Mouse (Mus musculus) kidney, embryonic 15.5 days (tissue): Measurements from ENCODE around the gene Kcnj10. TPM values are rescaled to one million over a fixed set of nuclear protein-coding genes. Genes with fewer than 3 reads are reported as not detected.

Source experiments
- ATAC-seq: fragments of 200-750 bp; cut with Nextera tagmentation; replicated peaks from 2 replicates; pipeline ENCODE4 v1.8.0; 2017; ENCODE audit warnings: moderate TSS enrichment; ENCODE audit not compliant: low FRiP score
- H3K27ac ChIP-seq: fragments of 300-500 bp; sonication (generic); 2 replicates; pipeline ENCODE4 v1.5.1; 2015; ENCODE audit warnings: mild to moderate bottlenecking, inconsistent platforms
- H3K27me3 ChIP-seq: fragments of 300-500 bp; sonication (generic); 2 replicates; pipeline ENCODE4 v1.6.1; 2015; ENCODE audit warnings: inconsistent platforms
- H3K36me3 ChIP-seq: fragments of 300-500 bp; sonication (generic); 2 replicates; pipeline ENCODE4 v1.6.1; 2015; ENCODE audit warnings: inconsistent platforms
- H3K4me1 ChIP-seq: fragments of 300-500 bp; sonication (generic); 2 replicates; pipeline ENCODE4 v1.6.1; 2015; ENCODE audit warnings: inconsistent platforms
- H3K4me2 ChIP-seq: fragments of 300-500 bp; sonication (generic); 2 replicates; pipeline ENCODE4 v1.6.1; 2015; ENCODE audit warnings: moderate library complexity, mild to moderate bottlenecking, inconsistent platforms
- H3K4me3 ChIP-seq: fragments of 300-500 bp; sonication (generic); replicated peaks from 2 replicates; pipeline ENCODE4 v1.5.1; 2015; ENCODE audit warnings: mild to moderate bottlenecking, inconsistent platforms
- H3K9ac ChIP-seq: fragments of 300-500 bp; sonication (generic); 2 replicates; pipeline ENCODE4 v1.6.1; 2015; ENCODE audit warnings: mild to moderate bottlenecking, inconsistent platforms
- H3K9me3 ChIP-seq: fragments of 300-500 bp; sonication (generic); replicated peaks from 2 replicates; pipeline ENCODE4 v1.6.1; 2016; ENCODE audit warnings: inconsistent platforms
- WGBS: fragments of 180-500 bp; shearing (Covaris S2); methylation state at CpG from one replicate; pipeline ENCODE4 v1.1.7; 2015; ENCODE audit warnings: mixed read lengths; 5-methylcytosine and 5-hydroxymethylcytosine counted together
- polyA plus RNA-seq: library from polyadenylated mRNA; unstranded; fragments of >200 nt; fragmentation: Nextera tagmentation; extraction: Ambion mirVana; gene quantifications from 2 replicates; pipeline ENCODE4 v1.2.1, GENCODE M21; 2015

The Kcnj10 gene
- polyA plus RNA-seq, 1 experiment from 2014 or later, result 0.83 TPM

DNA sequence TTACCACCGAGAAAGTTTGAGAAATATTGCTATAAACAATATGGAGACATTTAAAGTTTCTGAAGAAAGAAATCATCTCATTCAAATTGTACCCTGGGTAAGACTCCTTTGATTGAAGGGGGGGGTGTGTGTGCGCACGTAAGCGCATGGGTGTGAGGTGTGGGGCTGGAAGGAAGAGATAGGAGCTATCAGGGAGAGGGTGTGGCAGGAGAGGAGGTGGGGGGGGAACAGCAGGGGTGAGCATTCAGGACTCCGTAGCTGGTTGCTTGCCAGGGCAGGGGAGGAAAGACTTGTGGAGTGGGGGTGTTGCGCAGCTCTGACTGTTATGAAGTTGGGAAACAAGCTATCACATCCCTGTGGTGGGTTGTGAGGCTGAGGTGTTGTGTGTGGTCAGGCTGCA lies 36.6 kb upstream of the Kcnj10 start:
- no peak overlapping the region for H3K9ac ChIP-seq
- H3K9me3 ChIP-seq, result no peaks in the 10 kb centered on the region
- ATAC-seq, result no peak
- no peaks in the 10 kb centered on the region for H3K27me3 ChIP-seq
- H3K27ac ChIP-seq, result no peak overlapping the region
- H3K4me2 ChIP-seq, result no peak overlapping the region
- H3K4me1 ChIP-seq, result peaks cover 39% of the 10 kb centered on the region
- H3K4me3 ChIP-seq, result no peak overlapping the region
- WGBS, result 77% methylated on average over 6 of the region's 6 CpGs
- H3K36me3 ChIP-seq, result no peaks in the 10 kb centered on the region

DNA sequence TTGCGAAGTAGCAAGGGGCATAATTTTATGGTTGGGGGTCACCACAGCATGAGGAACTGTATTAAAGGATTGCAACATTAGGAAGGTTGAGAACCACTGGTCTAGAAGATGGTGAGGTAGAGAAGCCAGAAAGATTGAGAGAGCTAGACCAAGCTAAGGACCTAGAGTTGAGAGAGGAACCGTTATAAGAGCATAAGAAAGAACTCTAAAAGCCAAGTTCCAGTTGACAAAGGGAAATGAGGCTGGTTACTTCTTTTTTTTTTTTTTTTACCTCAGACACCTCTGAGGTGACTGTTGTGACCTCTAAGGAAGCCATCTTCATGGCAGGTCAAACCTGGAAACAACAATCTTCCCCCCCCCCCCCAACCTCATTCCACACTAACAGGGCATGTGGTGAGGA lies 35.9 kb upstream of the Kcnj10 start:
- Histone ChIP-seq H3K4me3 (no peak overlapping the region), H3K9me3 (no peaks in the 10 kb centered on the region), H3K4me2 (no peak overlapping the region), H3K36me3 (no peaks in the 10 kb centered on the region), H3K27me3 (no peaks in the 10 kb centered on the region), H3K9ac (no peak overlapping the region), H3K27ac (no peak overlapping the region), H3K4me1 (peaks cover 45% of the 10 kb centered on the region)
- no peak for ATAC-seq
- WGBS, result 87% methylated on average over 2 of the region's 2 CpGs

GRCm38 (mm10) chr1:172305635-172306034 lies 35.4 kb upstream of the Kcnj10 start:
- Histone ChIP-seq H3K9ac (no peak overlapping the region), H3K27ac (no peak overlapping the region), H3K4me1 (peaks cover 48% of the 10 kb centered on the region), H3K4me3 (no peak overlapping the region), H3K9me3 (no peaks in the 10 kb centered on the region), H3K4me2 (no peak overlapping the region), H3K27me3 (no peaks in the 10 kb centered on the region), H3K36me3 (no peaks in the 10 kb centered on the region)
- WGBS, result 81% methylated on average over 3 of the region's 3 CpGs
- no peak for ATAC-seq

DNA sequence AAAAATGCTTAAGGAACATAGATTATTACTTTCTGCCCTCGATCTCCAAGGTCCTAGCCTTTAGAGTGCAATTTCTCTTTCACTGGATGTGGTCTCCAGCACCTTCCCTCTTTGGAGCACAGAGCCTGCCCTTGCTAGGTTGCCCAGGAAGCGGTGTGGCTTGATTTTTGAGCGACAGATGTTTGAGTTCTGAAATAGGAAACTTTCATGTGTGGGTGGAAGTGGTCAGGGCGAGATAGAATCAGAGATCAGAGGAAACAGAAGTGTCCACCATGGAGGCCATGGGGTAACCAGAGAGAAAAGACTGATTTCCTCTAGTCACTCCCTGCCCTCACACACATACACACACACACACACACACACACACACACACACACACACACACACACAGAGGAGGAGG lies 34.8 kb upstream of the Kcnj10 start:
- H3K9ac ChIP-seq, result no peak overlapping the region
- WGBS, result 49% methylated on average over 4 of the region's 4 CpGs
- H3K4me2 ChIP-seq, result no peak overlapping the region
- H3K4me1 ChIP-seq, result peaks cover 53% of the 10 kb centered on the region
- no peaks in the 10 kb centered on the region for H3K9me3 ChIP-seq
- H3K27ac ChIP-seq, result no peak overlapping the region
- H3K27me3 ChIP-seq, result no peaks in the 10 kb centered on the region
- no peaks in the 10 kb centered on the region for H3K36me3 ChIP-seq
- ATAC-seq, result no peak
- no peak overlapping the region for H3K4me3 ChIP-seq

DNA sequence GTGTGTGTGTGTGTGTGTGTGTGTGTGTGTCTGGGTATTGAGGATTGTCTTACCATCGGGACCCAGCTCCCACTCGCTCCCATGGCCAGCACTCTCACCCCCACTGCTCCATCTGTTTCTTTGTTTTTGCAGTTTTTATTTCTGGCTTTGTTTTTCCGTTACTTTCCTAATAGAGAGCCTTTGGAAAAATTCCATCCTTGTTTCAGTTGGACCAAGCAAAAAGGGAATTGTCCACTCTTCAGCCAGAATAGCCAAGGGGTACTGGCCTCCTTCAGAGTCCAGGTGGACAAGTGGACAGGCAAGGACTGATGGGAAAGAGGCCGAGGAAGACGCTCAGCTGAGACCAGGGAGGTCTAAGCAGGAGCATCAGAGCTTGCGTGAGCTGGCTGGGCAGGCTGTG lies 34.1 kb upstream of the Kcnj10 start:
- Histone ChIP-seq H3K36me3 (no peaks in the 10 kb centered on the region), H3K9me3 (no peaks in the 10 kb centered on the region), H3K27me3 (no peaks in the 10 kb centered on the region), H3K27ac (no peak overlapping the region), H3K4me1 (peaks cover 54% of the 10 kb centered on the region), H3K4me2 (no peak overlapping the region), H3K9ac (no peak overlapping the region), H3K4me3 (no peak overlapping the region)
- WGBS, result 51% methylated on average over 6 of the region's 6 CpGs
- ATAC-seq, result no peak

DNA sequence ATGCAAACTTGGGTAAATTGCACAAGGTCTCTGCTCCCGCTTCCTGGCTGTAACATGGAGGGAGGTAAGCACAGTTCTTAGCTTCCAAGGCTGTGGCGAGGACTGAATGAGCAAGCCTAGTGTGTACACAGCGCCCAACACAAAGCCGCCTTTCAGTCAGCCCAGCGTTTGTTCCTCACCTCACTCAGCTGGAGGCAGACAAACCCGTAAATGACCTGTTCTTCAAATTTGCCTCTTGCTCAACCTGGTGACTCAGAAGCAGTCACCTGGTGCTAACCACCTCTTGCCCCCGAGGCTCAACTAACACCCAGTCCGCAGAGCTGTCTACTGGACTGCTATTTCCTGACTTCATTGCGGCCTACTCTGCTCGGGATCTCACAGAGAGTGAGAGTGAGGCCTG lies 33.1 kb upstream of the Kcnj10 start:
- H3K27me3 ChIP-seq, result no peaks in the 10 kb centered on the region
- H3K9me3 ChIP-seq, result no peaks in the 10 kb centered on the region
- no peak overlapping the region for H3K4me2 ChIP-seq
- no peak overlapping the region for H3K4me3 ChIP-seq
- peaks cover 52% of the 10 kb centered on the region for H3K4me1 ChIP-seq
- H3K27ac ChIP-seq, result peak overlapping the region; percentile 15; the same call in 1 of the 2 replicates
- ATAC-seq, result no peak
- H3K36me3 ChIP-seq, result no peaks in the 10 kb centered on the region
- 64% methylated on average over 10 of the region's 10 CpGs for WGBS
- no peak overlapping the region for H3K9ac ChIP-seq

GRCm38 (mm10) chr1:172308409-172308808 lies 32.6 kb upstream of the Kcnj10 start:
- whole genome bisulfite sequencing, result 100% methylated on average over 1 of the region's 1 CpGs
- H3K9me3 ChIP-seq, result no peaks in the 10 kb centered on the region
- no peak overlapping the region for H3K4me2 ChIP-seq
- no peak overlapping the region for H3K4me3 ChIP-seq
- H3K27me3 ChIP-seq, result no peaks in the 10 kb centered on the region
- H3K36me3 ChIP-seq, result no peaks in the 10 kb centered on the region
- H3K27ac ChIP-seq, result no peak overlapping the region
- H3K9ac ChIP-seq, result no peak overlapping the region
- peaks cover 52% of the 10 kb centered on the region for H3K4me1 ChIP-seq
- no peak for ATAC-seq

GRCm38 (mm10) chr1:172309699-172310398 lies 31.2 kb upstream of the Kcnj10 start:
- peak overlapping the region; percentile 51 for H3K9ac ChIP-seq
- H3K36me3 ChIP-seq, result no peaks in the 10 kb centered on the region
- H3K27me3 ChIP-seq, result no peaks in the 10 kb centered on the region
- peak; percentile 75 for ATAC-seq
- no peaks in the 10 kb centered on the region for H3K9me3 ChIP-seq
- H3K4me1 ChIP-seq, result peaks cover 55% of the 10 kb centered on the region
- peak overlapping the region; percentile 80 for H3K4me2 ChIP-seq
- H3K27ac ChIP-seq, result peak overlapping the region; percentile 93
- H3K4me3 ChIP-seq, result peak overlapping the region; percentile 39
- WGBS, result 1% methylated on average over 14 of the region's 14 CpGs

DNA sequence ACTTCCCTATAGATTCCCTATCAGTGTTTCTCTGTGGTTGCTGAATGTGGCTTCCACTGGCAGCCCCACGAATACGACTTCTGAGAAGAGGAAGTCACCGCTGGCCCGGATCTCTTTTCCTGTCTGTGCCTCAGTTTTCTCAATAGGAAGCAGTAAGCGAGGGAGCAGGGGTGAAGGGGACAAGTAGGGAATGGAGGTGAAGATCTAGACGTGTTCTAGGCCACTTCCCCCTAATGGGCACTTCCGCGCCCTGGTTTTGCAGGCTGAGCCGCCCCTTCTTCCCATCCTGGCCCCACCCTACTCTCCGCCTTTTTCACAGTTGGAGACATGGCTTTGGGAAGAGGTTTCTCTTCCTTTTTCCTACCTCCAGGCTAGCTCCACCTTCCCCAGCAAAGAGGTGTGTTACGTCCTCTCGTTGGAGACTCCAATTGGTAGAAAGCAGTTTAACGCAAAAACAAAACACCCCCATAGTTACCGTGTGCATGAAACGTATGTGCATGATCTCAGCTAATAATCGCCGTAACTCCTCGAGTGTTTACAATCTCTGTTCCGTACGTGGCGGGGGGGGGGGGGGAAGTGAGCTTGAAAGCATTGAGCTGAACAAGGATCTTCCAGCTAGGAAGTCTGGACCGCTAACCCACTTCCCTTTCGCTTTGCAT lies 29.6 kb upstream of the Kcnj10 start:
- peak overlapping the region; percentile 96 for H3K4me2 ChIP-seq
- no peaks in the 10 kb centered on the region for H3K27me3 ChIP-seq
- H3K9ac ChIP-seq, result peak overlapping the region; percentile 68
- 0 out of 2 replicates have a peak, but pooled peaks cover under 1% of the 10 kb centered on the region for H3K36me3 ChIP-seq
- H3K4me1 ChIP-seq, result peaks cover 52% of the 10 kb centered on the region
- H3K27ac ChIP-seq, result peak overlapping the region; percentile 93
- peak overlapping the region; percentile 68 for H3K4me3 ChIP-seq
- WGBS, result 2% methylated on average over 23 of the region's 23 CpGs
- no peaks in the 10 kb centered on the region for H3K9me3 ChIP-seq
- ATAC-seq, result peak; percentile 23

GRCm38 (mm10) chr1:172311921-172312767 lies 28.9 kb upstream of the Kcnj10 start:
- peak; percentile 86 for ATAC-seq
- under 1% methylated on average over 37 of the region's 55 CpGs for WGBS

GRCm38 (mm10) chr1:172312768-172313561 lies 28.0 kb upstream of the Kcnj10 start:
- H3K9ac ChIP-seq, result peak overlapping the region; percentile 68
- peak overlapping the region; percentile 93 for H3K27ac ChIP-seq
- H3K9me3 ChIP-seq, result no peaks in the 10 kb centered on the region
- peaks cover 8% of the 10 kb centered on the region for H3K36me3 ChIP-seq
- H3K4me3 ChIP-seq, result peak overlapping the region; percentile 68
- peak overlapping the region; percentile 96 for H3K4me2 ChIP-seq
- 12% methylated on average over 16 of the region's 16 CpGs for WGBS
- peaks cover 53% of the 10 kb centered on the region for H3K4me1 ChIP-seq
- H3K27me3 ChIP-seq, result no peaks in the 10 kb centered on the region
- peak; percentile 29 for ATAC-seq

More at GRCm38 (mm10) chr1:172311921-172312767, 28.9 kb upstream of the Kcnj10 start:
- Histone ChIP-seq H3K4me2 (peak overlapping the region; percentile 96), H3K9me3 (no peaks in the 10 kb centered on the region), H3K4me1 (peaks cover 48% of the 10 kb centered on the region), H3K27me3 (no peaks in the 10 kb centered on the region), H3K4me3 (peak overlapping the region; percentile 68), H3K9ac (peak overlapping the region; percentile 68), H3K27ac (peak overlapping the region; percentile 93), H3K36me3 (0 out of 2 replicates have a peak, but pooled peaks cover 3% of the 10 kb centered on the region)
